Mouse (Mus musculus) ES-Bruce4 (cell line): ENCODE results near the gene Ppm1h.

Experiments used
- CTCF ChIP-seq: IDR thresholded peaks from one replicate; pipeline ENCODE4 v1.8.1; 2011; ENCODE audit warnings: low read depth, low read length
- EP300 ChIP-seq: IDR thresholded peaks from 2 replicates; pipeline ENCODE4 v1.6.1; 2011; ENCODE audit warnings: low read depth, low read length; ENCODE audit not compliant: insufficient read depth
- POLR2A ChIP-seq: IDR thresholded peaks from one replicate; pipeline ENCODE4 v1.8.1; 2011; ENCODE audit warnings: low read length; ENCODE audit not compliant: insufficient read depth

DNA sequence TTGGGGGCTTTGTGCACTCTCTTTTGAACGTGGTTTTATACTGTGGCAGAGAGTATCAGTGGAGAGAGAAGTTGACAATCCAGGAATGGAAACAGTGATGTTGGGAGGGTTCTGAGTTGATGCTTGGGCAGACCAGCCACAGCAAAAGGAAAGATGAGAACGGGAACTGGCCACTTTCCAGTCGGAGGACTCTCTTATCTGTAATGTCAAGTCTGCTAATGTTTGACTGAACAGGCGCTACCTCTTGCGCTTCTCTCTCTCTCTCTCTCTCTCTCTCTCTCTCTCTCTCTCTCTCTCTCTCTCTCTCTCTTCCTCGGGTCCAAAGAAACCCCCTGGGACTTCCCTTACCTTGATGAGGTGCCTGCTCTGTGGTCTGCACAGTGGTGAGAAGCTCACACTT is 176.0 kb downstream of the Ppm1h start:
- TF ChIP-seq EP300 (no peak), CTCF (no peak), POLR2A (no peak)
